Mouse (Mus musculus): ENCODE data around the gene Slit2.

Gene Slit2

GRCm38 (mm10) chr5:48050637-48051314 is 67.8 kb downstream of the Slit2 start:
- in situ Hi-C loops (cut with MboI, MseI): no loop called here

- in situ Hi-C loops (cut with MboI, MseI): no loop called here
These were observed 75.7 kb downstream of the Slit2 start for GRCm38 (mm10) chr5:48058612-48059011.

GRCm38 (mm10) chr5:48060715-48061114 is 77.8 kb downstream of the Slit2 start:
- in situ Hi-C loops (cut with MboI, MseI): no loop called here

DNA sequence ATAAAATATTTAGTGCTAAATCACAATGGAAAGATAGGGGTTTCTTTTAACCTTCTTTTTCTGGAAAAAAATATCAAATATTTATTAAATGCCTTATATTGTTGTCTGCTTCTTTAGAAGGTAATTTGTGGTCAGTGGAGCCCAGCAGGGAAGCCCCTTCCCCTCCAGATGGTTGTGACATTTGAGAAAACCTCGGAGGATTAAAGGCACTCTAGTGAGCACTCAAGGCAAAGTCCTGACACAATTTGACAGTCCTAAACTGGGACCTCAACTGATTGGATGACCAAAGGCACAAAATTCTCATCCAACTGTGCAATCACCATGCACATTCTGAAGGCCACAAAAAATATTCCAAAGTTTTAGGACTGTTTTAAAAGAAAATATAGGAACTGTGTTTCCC is 95.8 kb downstream of the Slit2 start:
- in situ Hi-C loops (cut with MboI, MseI): no loop called here

- in situ Hi-C loops (cut with MboI, MseI): no loop called here
These were observed 98.4 kb downstream of the Slit2 start for GRCm38 (mm10) chr5:48081223-48081881.

- in situ Hi-C loops (cut with MboI, MseI): no loop called here
These were observed 130.5 kb downstream of the Slit2 start for GRCm38 (mm10) chr5:48113400-48113799.

DNA sequence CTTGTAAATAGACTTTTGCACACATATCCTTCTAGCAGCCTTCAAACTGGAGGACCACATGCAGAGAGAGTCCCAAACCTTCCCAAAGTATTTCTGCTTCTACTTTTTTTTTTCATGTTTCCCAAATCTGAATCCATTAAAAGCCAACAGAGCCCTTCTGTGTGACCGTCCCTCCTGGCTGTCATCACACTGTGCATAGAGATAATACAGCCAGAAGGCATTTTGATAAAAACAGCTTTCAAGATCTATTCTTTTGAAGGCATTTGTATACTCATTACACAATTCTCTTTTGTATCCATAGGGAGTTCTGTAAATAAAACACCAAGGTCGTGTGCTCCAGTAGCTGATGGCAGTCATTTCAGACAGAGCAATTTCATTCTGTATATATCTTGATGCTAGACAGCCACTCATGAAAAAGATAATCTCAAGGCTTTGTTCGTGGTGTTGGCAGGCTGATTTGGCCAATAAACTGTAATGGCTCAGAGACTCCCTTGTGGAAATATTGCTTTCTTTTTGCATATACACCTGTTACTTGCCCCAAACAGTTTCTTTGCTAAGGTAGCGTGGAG is 132.1 kb downstream of the Slit2 start:
- in situ Hi-C loops (cut with MboI, MseI): no loop called here

DNA sequence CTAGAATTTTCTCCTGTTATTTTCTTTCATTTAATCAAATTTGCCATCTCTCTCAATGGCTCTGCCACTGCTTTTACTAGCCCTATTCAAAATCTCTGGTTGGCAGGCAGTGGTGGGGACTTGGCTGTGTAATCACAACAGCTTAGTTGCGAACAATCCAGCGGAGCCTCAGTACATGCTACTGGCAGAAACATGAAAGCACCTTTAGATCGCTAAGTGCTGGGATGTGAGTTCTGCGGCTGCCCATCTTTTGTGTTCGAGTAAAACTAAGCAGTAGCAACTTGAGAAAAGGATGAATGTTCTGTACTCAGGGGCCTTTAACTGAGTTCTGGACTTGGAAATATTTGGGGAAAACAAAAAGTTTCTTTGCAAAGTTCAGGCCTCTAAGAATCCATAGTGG is 139.7 kb downstream of the Slit2 start:
- in situ Hi-C loops (cut with MboI, MseI): no loop called here

DNA sequence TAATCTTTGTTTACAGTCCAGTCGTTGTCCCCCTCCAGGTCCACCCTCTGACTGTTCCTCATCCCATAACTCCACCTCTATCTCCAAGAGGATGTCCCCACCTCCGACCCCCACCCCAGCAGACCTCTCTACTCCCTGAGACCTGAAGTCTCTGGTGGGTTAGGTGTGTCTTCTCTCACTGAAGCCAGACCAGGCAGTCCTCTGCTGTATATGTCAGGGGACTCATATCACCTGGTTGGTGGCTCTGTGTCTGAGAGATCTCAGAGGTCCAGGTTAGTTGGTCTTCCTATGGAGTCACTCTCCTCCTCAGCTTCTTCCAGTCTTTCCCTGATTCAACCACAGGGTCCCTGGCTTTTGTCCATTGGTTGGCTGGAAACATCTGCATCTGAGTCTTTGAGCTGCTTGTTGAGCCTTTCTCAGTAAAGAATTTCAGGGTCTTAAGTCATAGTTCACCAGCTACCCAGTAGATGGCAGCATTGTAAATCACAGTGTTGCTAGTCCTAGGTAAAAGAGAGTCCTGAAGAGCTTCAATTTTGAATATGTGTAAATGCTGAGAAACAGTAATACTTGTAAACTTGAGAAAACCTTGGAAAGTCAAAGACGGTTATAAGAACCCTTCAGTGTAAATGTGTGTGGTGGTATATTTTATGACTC is 143.0 kb downstream of the Slit2 start:
- in situ Hi-C loops (cut with MboI, MseI): no loop called here

DNA sequence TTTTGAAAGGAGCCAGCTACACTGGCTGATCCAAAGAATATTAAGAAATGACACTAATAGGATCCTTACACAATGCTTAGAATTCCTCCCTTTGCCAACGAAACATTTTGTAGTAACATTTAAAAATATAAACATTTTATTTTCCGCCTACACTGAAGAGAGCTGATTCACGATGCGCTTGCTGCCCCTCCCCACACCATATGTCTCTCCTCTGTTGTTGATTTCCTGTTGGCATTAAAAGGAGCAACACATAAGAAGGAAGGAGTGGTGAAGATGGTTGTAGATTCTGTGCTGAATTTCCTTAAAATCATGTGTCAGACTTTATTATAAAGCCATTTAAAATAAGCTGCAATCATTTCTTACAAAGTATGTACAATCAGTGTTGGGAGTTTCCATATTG is 147.0 kb downstream of the Slit2 start:
- in situ Hi-C loops (cut with MboI, MseI): no loop called here

DNA sequence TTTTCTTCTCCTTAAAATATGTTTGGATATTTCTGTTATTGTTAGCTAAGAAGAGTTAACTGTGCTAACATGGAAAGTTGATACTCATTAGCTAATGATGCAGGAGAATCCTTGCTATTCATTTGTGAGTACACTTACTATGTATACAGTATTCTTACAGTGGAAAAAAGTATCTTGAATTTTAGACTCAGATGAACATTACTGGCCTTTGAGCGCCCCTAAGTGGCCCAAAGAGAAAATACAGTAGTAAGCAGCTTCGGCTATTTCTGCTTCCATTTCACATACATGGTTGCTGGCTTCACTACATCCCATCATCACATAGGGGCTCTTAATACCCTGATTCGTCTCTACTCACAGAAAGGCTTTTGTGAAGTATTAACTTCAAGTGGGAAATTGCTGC is 153.6 kb downstream of the Slit2 start:
- in situ Hi-C loops (cut with MboI, MseI): no loop called here

- in situ Hi-C loops (cut with MboI, MseI): no loop called here
These were observed 156.0 kb downstream of the Slit2 start for GRCm38 (mm10) chr5:48138849-48139487.

- in situ Hi-C loops (cut with MboI, MseI): no loop called here
These were observed 156.5 kb downstream of the Slit2 start for GRCm38 (mm10) chr5:48139488-48139862.

DNA sequence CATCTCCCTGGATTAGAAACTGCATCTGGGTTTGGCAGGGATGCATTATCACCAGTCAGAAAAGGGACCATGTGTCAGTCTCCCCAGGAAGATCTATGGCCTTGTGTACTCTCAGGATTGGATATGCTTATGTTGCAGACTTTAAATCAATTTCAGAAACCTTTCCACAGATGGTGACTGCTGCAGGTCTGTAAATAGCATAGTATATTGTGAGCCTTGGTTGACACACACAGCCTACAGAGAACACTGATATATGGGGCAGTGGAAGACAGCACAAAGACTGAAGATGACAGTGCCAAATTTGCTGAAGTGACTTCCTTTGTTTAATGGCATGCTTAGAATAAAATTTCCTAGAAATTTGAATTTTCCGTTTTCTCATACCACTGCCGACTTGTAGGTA is 163.1 kb downstream of the Slit2 start:
- in situ Hi-C loops (cut with MboI, MseI): no loop called here

DNA sequence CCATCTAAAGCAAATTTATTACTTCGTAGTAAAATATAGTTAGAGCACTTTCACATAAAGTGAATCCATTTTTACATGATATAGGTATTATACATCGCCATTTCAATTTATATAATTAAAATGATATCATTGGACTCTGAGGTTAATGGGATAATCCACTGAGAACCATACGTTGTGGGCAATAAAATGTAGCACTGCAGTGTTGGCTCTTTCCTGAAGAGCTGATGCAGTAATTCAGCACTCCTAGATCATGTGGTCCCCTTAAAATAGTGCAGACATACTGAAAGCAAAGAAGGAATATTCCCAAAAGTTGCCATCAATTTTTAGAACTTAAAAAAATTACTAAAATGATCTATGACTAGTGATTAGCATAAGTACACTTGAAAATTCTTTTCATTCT is 177.9 kb downstream of the Slit2 start:
- in situ Hi-C loops (cut with MboI, MseI): no loop called here

DNA sequence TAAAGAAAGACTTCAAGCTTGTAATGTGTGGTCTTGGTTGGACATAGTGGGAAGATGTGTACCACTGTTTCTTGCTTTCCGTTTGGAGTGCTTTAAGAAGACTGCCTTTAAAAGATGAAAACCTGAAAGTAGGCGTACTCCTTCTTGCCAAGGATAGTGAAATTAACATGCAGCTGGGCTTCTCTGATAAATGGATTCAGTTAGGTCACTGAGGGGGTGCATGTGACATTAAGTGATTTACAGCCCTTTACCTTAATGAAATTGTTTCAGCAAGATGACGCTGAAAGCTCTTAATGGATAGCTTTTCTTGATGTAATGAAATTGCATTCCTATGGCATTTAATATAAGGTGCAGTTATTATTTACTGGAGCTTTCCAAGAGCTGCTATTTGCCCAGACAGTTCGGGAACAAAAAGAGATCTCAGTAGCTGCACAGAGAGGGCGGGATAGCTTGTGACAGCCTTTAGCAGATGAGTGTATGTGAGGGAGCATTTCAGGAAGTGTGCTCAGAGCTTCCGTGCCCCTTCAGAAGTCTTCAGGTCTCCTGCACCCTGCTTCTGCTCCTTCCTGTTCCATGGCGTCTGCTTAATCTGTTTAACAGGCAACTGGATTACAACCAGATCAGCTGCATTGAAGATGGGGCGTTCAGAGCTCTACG is 198.8 kb downstream of the Slit2 start:
- in situ Hi-C loops (cut with MboI, MseI): no loop called here

DNA sequence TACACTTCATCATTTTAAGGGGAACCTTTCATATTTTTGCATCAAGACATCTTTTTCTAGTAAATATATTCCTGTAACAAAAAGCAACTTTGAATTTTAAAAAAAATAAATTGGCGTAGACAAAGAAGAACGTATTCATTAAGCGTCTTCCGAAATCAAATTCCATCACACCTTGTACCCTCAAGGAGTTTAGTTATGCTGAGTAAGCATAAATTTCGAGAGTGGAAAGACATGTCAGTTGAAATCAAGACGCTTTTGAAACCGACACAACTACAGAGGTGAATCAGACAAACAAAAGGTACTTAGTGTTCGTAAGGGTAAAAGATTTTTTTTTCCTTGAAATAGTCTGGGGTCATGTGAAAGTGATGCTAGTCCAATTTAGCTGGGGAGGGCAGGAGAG is 201.4 kb downstream of the Slit2 start:
- in situ Hi-C loops (cut with MboI, MseI): no loop called here

GRCm38 (mm10) chr5:48187819-48188218 is 204.9 kb downstream of the Slit2 start:
- in situ Hi-C loops (cut with MboI, MseI): no loop called here

- in situ Hi-C loops (cut with MboI, MseI): no loop called here
These were observed 216.4 kb downstream of the Slit2 start for GRCm38 (mm10) chr5:48199380-48199779.

DNA sequence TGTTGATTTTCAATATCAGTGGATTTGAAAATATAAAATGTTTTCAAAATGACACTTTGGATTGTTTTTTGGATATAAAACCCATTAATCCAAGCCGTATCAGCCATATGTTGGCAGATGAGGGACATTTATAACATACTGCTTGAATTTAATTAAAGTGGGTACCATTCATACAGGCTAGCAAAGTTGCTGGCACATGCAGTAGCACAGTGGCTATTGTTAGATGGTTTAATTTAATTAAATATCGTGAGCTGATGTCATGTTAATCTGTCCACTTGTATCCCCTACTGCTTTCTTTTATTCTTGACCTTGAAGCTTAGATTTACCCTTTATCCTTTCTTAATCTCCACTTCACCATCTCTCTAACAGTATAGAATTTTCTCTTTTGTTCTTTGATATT is 232.3 kb downstream of the Slit2 start:
- in situ Hi-C loops (cut with MboI, MseI): no loop called here

DNA sequence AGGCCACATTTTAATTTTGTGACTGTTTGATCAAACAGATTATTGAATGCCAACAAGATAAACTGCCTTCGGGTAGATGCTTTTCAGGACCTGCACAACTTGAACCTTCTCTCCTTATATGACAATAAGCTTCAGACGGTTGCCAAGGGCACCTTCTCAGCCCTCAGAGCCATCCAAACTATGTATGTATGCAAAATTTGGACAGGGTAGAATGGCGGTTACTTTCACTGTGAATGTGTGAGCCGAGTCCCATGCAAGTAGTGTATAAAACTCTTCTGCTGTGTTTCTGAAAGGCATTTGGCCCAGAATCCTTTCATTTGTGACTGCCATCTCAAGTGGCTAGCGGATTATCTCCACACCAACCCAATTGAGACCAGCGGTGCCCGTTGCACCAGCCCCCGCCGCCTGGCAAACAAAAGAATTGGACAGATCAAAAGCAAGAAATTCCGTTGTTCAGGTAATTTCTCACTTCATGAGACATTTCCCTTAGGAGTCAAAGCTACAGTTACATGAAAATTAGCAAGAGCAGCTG is 236.8 kb downstream of the Slit2 start:
- in situ Hi-C loops (cut with MboI, MseI): no loop called here

DNA sequence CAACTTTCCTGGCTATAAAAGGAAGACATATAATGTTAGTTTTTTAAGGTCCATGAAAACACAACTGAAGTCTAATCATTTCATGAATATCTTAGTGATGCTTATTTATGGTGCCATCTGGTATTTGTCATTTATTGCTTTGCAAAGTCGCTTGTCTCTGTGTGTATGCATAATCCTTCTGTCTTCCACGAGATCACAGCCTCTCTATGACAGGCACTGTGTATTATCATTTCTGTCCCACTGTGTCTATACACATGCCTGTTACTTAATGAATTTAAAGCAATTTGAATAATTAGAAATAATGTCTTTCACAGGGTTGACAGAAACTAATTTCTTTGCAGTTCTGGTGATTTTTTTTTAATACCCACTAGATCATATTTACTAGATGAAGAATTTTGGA is 242.6 kb downstream of the Slit2 start:
- in situ Hi-C loops (cut with MboI, MseI): no loop called here
